Mouse (Mus musculus): ENCODE measurements around the gene Gm10912.

- TF ChIP-seq CTCF (IDR thresholded peaks at IDR 0.05; ENCODE audit: low read depth, low read length) = no peak
- no peak for TF ChIP-seq GATA2 (IDR thresholded peaks at IDR 0.05; ENCODE audit: borderline replicate concordance, low read depth, low read length)
- no peak for TF ChIP-seq POLR2AphosphoS5 (IDR thresholded peaks at IDR 0.05; ENCODE audit: insufficient replicate concordance, low read depth, low read length)
- TF ChIP-seq TAL1 (conservative IDR thresholded peaks at IDR 0.05; ENCODE audit: low read depth, low read length) = no peak
Measured at GRCm38 (mm10) chr2:104058381-104058780, 7.2 kb upstream of the Gm10912 start.
